Mouse (Mus musculus): ENCODE data around the gene Cyp4v3. TPM values are rescaled to one million over a fixed set of nuclear protein-coding genes. Genes with fewer than 3 reads are reported as not detected.

The Cyp4v3 gene
- polyA plus RNA-seq (2012; rRNA removed) = 0.88 and 1.3 TPM in 2 replicates

GRCm38 (mm10) chr8:45332685-45333409 is at the start of gene Cyp4v3:
TSS of gene Cyp4v3 (minus strand) at chr8:45333216.

GRCm38 (mm10) chr8:45381963-45382347 is 48.9 kb upstream of the Cyp4v3 start, which contains the start of gene Fam149a:
TSS of gene Fam149a (minus strand) at chr8:45382291.

GRCm38 (mm10) chr8:45308366-45308765 is 24.6 kb downstream of the Cyp4v3 start, which contains the start of gene Gm45753:
TSS of gene Gm45753 (minus strand) at chr8:45308466.

GRCm38 (mm10) chr8:45294687-45295086 is 38.3 kb downstream of the Cyp4v3 start, which contains the start of gene Klkb1:
TSS of gene Klkb1 (minus strand) at chr8:45294859.

GRCm38 (mm10) chr8:45261920-45262319 is 71.1 kb downstream of the Cyp4v3 start, which contains the start of gene F11:
TSS of gene F11 (minus strand) at chr8:45262031.

Other genes with a start within 250 kb of the Cyp4v3 start
- gene F11, start 71.2 kb downstream of the Cyp4v3 start, polyA plus RNA-seq (2012; rRNA removed) = not detected in 2 replicates
- gene Klkb1, start 38.4 kb downstream of the Cyp4v3 start, polyA plus RNA-seq (2012; rRNA removed) = 0.05 and 0.16 TPM in 2 replicates
- gene Gm45753, start 24.8 kb downstream of the Cyp4v3 start, polyA plus RNA-seq (2012; rRNA removed) = not detected in 2 replicates
- 7.8 and 8.0 TPM in 2 replicates for gene Fam149a, start 49.1 kb upstream of the Cyp4v3 start, polyA plus RNA-seq (2012; rRNA removed)
- 1.9 and 2.0 TPM in 2 replicates for gene Tlr3, start 77.9 kb upstream of the Cyp4v3 start, polyA plus RNA-seq (2012; rRNA removed)
- gene Sorbs2, start 174.6 kb upstream of the Cyp4v3 start, polyA plus RNA-seq (2012; rRNA removed) = 96.2 and 107 TPM in 2 replicates